Mouse (Mus musculus): ENCODE data around the gene Edaradd.

DNA sequence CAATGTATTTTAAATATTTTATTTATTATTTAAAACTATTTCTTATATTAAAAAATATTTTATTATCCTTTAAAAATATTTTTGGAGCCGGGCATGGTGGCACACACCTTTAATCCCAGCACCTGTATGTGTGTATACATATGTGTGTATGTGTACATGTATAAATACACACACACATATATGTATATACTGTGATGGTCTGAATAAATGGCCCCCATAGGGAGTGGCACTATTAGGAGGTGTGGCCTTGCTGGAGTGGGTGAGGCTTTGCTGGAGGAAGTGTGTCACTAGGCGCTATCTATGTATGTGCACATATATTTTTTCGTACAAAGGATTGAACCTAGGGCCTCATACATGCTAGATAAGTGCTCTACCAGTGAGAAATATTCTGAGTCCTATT lies 27.7 kb downstream of the Edaradd start:
- TF ChIP-seq TAL1 (IDR thresholded peaks at IDR 0.05; ENCODE audit: low read length), result no peak
- no peak for TF ChIP-seq GATA1 (IDR thresholded peaks at IDR 0.05; ENCODE audit: low read length)
